Mouse (Mus musculus) hindbrain, embryonic 14.5 days (tissue): ENCODE results near the gene Rergl. TPM values are rescaled to one million over a fixed set of nuclear protein-coding genes. Genes with fewer than 3 reads are reported as not detected.

ENCODE experiments used
- ATAC-seq: fragments of 200-750 bp; cut with Nextera tagmentation; 2 replicates; pipeline ENCODE4 v1.8.0; 2017; ENCODE audit warnings: moderate number of reproducible peaks, mild to moderate bottlenecking, moderate TSS enrichment, moderate library complexity; ENCODE audit not compliant: low FRiP score
- DNase-seq: peaks from one replicate; pipeline ENCODE4 v3.0.0-alpha.2; 2015; ENCODE audit warnings: low spot score
- H3K27ac ChIP-seq: fragments of 300-500 bp; sonication (generic); 2 replicates; pipeline ENCODE4 v1.5.1; 2014; ENCODE audit warnings: mild to moderate bottlenecking, moderate library complexity
- H3K27me3 ChIP-seq: fragments of 300-500 bp; sonication (generic); 2 replicates; pipeline ENCODE4 v1.6.1; 2014; ENCODE audit warnings: mild to moderate bottlenecking, low read length, mixed read lengths; ENCODE audit not compliant: control insufficient read depth, insufficient read depth
- H3K36me3 ChIP-seq: fragments of 300-500 bp; sonication (generic); replicated peaks from 2 replicates; pipeline ENCODE4 v1.6.1; 2014; ENCODE audit not compliant: control insufficient read depth, insufficient read depth
- H3K4me1 ChIP-seq: fragments of 300-500 bp; sonication (generic); replicated peaks from 2 replicates; pipeline ENCODE4 v1.6.1; 2014; ENCODE audit warnings: antibody characterized with exemption, low read length, mixed read lengths; ENCODE audit not compliant: control insufficient read depth, insufficient read depth
- H3K4me2 ChIP-seq: fragments of 300-500 bp; sonication (generic); replicated peaks from 2 replicates; pipeline ENCODE4 v1.6.1; 2014; ENCODE audit warnings: mild to moderate bottlenecking, moderate library complexity
- H3K4me3 ChIP-seq: fragments of 300-500 bp; sonication (generic); replicated peaks from 2 replicates; pipeline ENCODE4 v1.5.1; 2014; ENCODE audit warnings: mild to moderate bottlenecking, low read length
- H3K9ac ChIP-seq: fragments of 300-500 bp; sonication (generic); 2 replicates; pipeline ENCODE4 v1.6.1; 2014
- H3K9me3 ChIP-seq: fragments of 300-500 bp; sonication (generic); 2 replicates; pipeline ENCODE4 v1.6.1; 2016; ENCODE audit warnings: low read length; ENCODE audit not compliant: control insufficient read depth
- WGBS: fragments of 180-500 bp; shearing (Covaris S2); extraction: QIAGEN DNeasy Blood & Tissue Kit; methylation state at CpG from one replicate; pipeline ENCODE4 v1.1.7; 2014; 5-methylcytosine and 5-hydroxymethylcytosine counted together
- polyA plus RNA-seq: library from polyadenylated mRNA; unstranded; fragments of >200 nt; fragmentation: Nextera tagmentation; extraction: Ambion mirVana; gene quantifications from 2 replicates; pipeline ENCODE4 v1.2.1, GENCODE M21; 2014

The Rergl gene
- polyA plus RNA-seq, 1 experiment from 2014 or later = not detected

DNA sequence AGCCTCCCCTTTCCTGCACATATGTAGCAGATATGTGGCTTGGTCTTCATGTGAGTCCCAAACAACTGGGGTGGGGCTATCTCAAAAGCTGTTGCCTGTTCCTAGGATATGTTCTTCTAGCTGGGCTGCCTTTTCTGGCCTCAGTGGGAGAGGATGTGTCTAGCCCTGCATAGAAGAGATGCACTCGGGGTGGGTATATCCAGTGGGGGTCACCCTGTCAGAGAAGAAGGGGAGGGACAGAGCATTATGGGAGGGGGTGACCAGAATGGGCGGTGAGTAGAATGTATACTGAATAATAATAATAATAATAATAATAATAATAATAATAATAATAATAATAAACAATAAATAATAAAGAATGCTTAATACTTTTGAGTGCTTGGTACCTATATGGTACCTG is 57.8 kb downstream of the Rergl start:
- no peak for DNase-seq
- no peaks in the 10 kb centered on the region for H3K9me3 ChIP-seq
- H3K27me3 ChIP-seq = no peaks in the 10 kb centered on the region
- H3K4me3 ChIP-seq = no peak overlapping the region
- no peaks in the 10 kb centered on the region for H3K36me3 ChIP-seq
- ATAC-seq = no peak
- H3K27ac ChIP-seq = no peak overlapping the region
- no peaks in the 10 kb centered on the region for H3K4me1 ChIP-seq
- 93% methylated on average over 2 of the region's 2 CpGs for WGBS
- H3K9ac ChIP-seq = no peak overlapping the region
- H3K4me2 ChIP-seq = no peak overlapping the region

Other genes with a start within 250 kb of the Rergl start
- 0.21 and 0.26 TPM in 2 replicates for gene Pik3c2g, start 85.2 kb upstream of the Rergl start, polyA plus RNA-seq